Mouse (Mus musculus): ENCODE measurements around the gene Adcy6.

DNA sequence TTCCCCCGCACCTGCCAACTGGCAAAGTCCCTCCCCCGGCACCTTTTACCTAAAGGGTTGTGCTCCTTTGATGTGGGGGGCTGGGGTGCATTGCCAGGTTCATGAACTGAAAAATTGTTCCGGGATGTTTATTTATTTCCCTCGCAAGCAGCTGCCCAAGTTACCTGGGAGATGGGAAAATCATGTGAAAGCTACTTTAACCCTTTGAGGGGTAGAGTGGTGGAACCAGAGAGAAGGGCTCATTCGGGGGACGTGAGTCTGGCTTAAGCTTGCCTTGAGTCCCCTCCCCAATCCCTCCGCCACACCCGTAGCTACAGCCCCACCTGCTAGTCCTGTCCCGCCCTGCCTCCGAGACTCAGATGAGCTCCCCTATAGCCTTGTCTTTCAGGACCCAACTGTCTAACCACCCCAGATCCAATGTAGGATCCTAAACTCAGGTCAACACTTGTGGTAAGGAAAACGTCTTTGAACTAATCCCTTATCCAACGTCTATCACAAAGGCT lies 306 bp upstream of the Adcy6 start:
- TF ChIP-seq CTCF (IDR thresholded peaks at IDR 0.05; ENCODE audit: extremely low read depth, insufficient read length, insufficient replicate concordance, low read depth, low read length): no peak
- TF ChIP-seq POLR2A (IDR thresholded peaks at IDR 0.05; ENCODE audit: low read depth, low read length): no peak

Measured in small intestine, adult 2 months (tissue).